Mouse (Mus musculus): ENCODE results near the gene Arhgef33.

Arhgef33 gene

DNA sequence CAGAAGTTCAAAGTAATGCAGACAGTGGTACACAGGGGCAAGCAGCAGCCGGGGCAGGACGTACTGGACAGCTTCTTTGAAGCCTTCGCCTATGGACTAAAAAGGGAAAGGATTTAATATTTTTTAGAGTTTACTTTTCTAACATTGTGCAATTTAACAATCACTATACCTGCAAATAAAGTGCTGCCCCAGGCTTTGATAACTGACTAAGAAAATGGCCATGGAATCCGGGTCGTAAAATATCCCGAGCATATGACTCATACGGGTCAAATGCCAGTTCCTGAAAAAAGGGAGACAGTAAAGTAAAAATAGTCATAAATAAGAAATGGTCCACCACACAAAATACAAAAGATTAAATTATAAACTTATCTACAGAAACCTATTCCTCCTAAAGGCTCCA lies 138.2 kb downstream of the Arhgef33 start:
- no peak for DNase-seq (ENCODE audit: extremely low read depth, low read depth)

DNA sequence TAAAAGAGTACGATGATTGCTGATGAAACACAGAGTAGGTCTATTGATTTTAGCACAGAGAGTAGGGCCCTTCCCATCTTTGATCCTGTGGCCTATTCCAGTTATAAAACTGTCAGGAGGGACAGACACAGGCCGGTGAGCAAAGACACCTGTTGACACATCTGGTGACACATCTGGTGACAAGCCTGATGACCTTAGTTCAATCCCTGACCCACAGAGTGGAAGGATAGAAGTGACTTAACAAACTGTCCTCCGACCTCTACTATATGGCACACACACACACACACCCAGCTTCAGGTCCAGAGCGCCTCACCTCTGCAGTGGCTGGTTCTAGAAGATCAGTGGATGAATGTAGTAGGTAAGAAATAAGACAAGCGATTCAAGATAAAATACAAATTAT lies 139.3 kb downstream of the Arhgef33 start:
- no peak for DNase-seq (ENCODE audit: extremely low read depth, low read depth)

All from MEL-GATA-1-ER (cell line).